Mouse (Mus musculus) embryonic fibroblast, embryonic 13.5 days (primary cell): ENCODE measurements around the gene Zfpl1.
A peak's percentile ranks its signal among the peaks of the same experiment; 100 is the strongest.

Source experiments
- CTCF ChIP-seq: IDR thresholded peaks from 2 replicates; pipeline ENCODE4 v1.5.1; 2011; ENCODE audit warnings: mild to moderate bottlenecking, control low read depth, low read length, moderate library complexity, borderline replicate concordance; ENCODE audit not compliant: insufficient read depth
- POLR2A ChIP-seq: IDR thresholded peaks from 2 replicates; pipeline ENCODE4 v1.6.1; 2011; ENCODE audit warnings: low read depth, mild to moderate bottlenecking, control low read depth, low read length, moderate library complexity

DNA sequence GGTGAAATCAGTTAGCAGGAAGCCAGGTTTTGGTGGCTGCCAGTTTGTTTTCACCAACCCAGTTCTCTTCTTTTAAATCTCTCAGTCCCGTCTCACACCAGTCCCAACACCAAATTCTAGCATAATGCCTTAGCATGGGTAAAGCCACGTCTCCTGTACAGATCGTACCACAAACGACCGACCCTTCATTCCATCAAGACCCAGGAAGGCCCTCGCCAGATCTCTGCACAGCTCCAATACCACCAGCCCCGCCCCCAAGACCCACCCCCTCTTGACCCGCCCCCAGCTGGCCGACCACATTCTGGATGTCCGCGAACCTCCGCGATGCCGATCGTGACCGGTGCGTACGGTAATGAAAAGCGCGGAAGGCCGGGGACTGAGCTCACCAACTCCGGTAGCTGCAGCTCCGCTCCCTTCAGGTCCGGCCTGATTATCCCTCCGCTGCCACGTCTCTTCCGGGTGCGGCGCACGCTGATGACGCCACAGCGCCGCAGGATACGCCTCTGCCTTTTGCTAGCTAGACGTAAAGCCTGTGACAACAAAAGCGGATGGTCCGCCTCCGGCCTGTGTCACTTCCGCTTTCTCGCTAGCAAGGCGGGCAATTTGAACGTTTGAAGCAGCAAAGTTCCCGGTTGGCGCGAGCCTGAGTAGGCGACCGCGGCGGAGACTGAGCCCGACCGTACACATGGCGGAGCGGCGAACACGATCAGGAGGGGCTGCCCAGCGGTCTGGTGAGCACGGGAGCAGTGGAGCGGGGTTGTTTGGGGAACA lies at the start of gene Zfpl1, which contains the start of gene Cdca5:
- TF ChIP-seq CTCF (no peak), POLR2A (peak; percentile 61)
